Mouse (Mus musculus) brain, embryonic 14.5 days (tissue): ENCODE measurements around the gene Gm20816. TPM values are rescaled to one million over a fixed set of nuclear protein-coding genes. Genes with fewer than 3 reads are reported as not detected.
"Not testable (repeated sequence)": the region's sequence is repeated elsewhere in the genome, so short reads cannot be mapped to it uniquely, and the experiment has no call there.

Experiments
- DNase-seq: peaks from one replicate; pipeline ENCODE4 v3.0.0-alpha.2; 2011; ENCODE audit warnings: low read depth
- polyA plus RNA-seq: library from polyadenylated mRNA; depleted of rRNA; stranded (reverse); fragments of >200 nt; gene quantifications from 2 replicates; pipeline ENCODE4 v1.2.3, GENCODE M21; 2012; rRNA removed

The Gm20816 gene
- polyA plus RNA-seq: not detected in 2 replicates

- not testable (repeated sequence) for DNase-seq
These were observed at the start of gene Gm20816 for GRCm38 (mm10) chrY:68537655-68538054. TSS of gene Gm20816 (plus strand) at chrY:68537955.

Other genes with a start within 250 kb of the Gm20816 start
- not detected in 2 replicates for gene Gm20937, start 243.1 kb upstream of the Gm20816 start, polyA plus RNA-seq